Mouse (Mus musculus): Measurements from ENCODE around the gene 4930556J24Rik. TPM values are rescaled to one million over a fixed set of nuclear protein-coding genes. Genes with fewer than 3 reads are reported as not detected.
A peak's percentile ranks its signal among the peaks of the same experiment; 100 is the strongest.

Gene 4930556J24Rik
- polyA plus RNA-seq, 1 experiment: not detected

DNA sequence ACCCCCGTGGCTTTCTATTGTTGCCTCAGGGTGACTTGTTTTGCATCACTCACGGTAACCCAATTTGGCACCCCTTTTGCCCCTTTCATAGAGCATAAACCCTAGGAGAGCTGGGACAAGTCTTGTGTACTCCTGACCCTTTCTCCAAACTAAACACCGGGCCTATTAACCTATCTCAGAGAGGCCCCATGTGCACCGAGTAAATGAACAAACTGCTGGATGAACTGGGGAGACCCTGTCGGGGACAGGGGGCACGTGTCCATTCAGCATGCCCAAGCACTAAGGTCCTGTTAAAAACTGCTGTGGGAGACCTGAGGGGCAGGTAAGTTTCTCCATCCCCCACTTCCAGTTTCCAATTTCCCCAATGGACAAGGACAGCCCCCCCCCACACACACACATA lies 45.6 kb downstream of the 4930556J24Rik start:
- Histone ChIP-seq H3K4me3 (replicated peaks; ENCODE audit: extremely low read depth, low read depth, low read length) (peak overlapping the region; percentile 69), H3K4me1 (ENCODE audit: control insufficient read depth, insufficient read depth, low read length) (peaks cover 15% of the 10 kb centered on the region)
- no peak for TF ChIP-seq CTCF (IDR thresholded peaks at IDR 0.05; ENCODE audit: insufficient read depth, low read length)
- TF ChIP-seq POLR2A (IDR thresholded peaks at IDR 0.05; ENCODE audit: borderline replicate concordance, extremely low read depth, low read depth, low read length): no peak
- no peak for DNase-seq
- 28% methylated on average over 6 of the region's 6 CpGs for WGBS

- DNase-seq: peak; percentile 27
- WGBS: 13% methylated on average over 4 of the region's 4 CpGs
- Histone ChIP-seq H3K4me3 (replicated peaks; ENCODE audit: extremely low read depth, low read depth, low read length) (peak overlapping the region; percentile 46), H3K4me1 (ENCODE audit: control insufficient read depth, insufficient read depth, low read length) (peaks cover 15% of the 10 kb centered on the region)
- TF ChIP-seq POLR2A (IDR thresholded peaks at IDR 0.05; ENCODE audit: borderline replicate concordance, extremely low read depth, low read depth, low read length) (peak; percentile 50; the same call in 1 of the 2 replicates), CTCF (IDR thresholded peaks at IDR 0.05; ENCODE audit: insufficient read depth, low read length) (no peak)
Observed at GRCm38 (mm10) chr11:3930019-3930418, 46.6 kb downstream of the 4930556J24Rik start.

DNA sequence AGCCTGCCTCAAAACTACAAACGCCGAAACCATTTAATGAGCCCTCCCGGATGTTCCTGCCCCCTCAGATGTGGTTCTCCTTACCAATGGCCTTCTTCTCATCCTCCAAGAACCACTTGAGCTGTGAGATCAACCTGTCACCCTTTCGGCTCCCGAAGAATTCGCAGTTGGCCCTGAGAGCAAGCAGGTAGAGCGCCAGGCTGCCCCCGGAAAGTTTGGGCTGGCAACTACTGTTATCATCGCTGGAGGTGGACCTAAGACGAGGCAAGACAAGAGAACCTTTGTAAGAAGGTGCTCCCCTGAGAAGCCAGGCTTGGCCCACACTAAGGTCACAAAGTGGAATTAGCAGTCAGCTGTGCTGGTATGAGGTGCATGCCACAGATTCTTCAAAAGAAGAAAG lies 50.7 kb downstream of the 4930556J24Rik start:
- WGBS: 85% methylated on average over 10 of the region's 10 CpGs
- no peak for TF ChIP-seq POLR2A (IDR thresholded peaks at IDR 0.05; ENCODE audit: borderline replicate concordance, extremely low read depth, low read depth, low read length)
- TF ChIP-seq CTCF (IDR thresholded peaks at IDR 0.05; ENCODE audit: insufficient read depth, low read length): no peak
- DNase-seq: no peak
- no peak overlapping the region for H3K4me3 ChIP-seq (replicated peaks; ENCODE audit: extremely low read depth, low read depth, low read length)
- H3K4me1 ChIP-seq (ENCODE audit: control insufficient read depth, insufficient read depth, low read length): peaks cover 17% of the 10 kb centered on the region

GRCm38 (mm10) chr11:3922731-3923130 lies 53.8 kb downstream of the 4930556J24Rik start:
- DNase-seq: no peak
- TF ChIP-seq POLR2A (IDR thresholded peaks at IDR 0.05; ENCODE audit: borderline replicate concordance, extremely low read depth, low read depth, low read length) (no peak), CTCF (IDR thresholded peaks at IDR 0.05; ENCODE audit: insufficient read depth, low read length) (no peak)
- peaks cover 5% of the 10 kb centered on the region; the same call in 1 of the 2 replicates for H3K4me1 ChIP-seq (ENCODE audit: control insufficient read depth, insufficient read depth, low read length)
- WGBS: 96% methylated on average over 6 of the region's 6 CpGs
- H3K4me3 ChIP-seq (replicated peaks; ENCODE audit: extremely low read depth, low read depth, low read length): no peak overlapping the region

DNA sequence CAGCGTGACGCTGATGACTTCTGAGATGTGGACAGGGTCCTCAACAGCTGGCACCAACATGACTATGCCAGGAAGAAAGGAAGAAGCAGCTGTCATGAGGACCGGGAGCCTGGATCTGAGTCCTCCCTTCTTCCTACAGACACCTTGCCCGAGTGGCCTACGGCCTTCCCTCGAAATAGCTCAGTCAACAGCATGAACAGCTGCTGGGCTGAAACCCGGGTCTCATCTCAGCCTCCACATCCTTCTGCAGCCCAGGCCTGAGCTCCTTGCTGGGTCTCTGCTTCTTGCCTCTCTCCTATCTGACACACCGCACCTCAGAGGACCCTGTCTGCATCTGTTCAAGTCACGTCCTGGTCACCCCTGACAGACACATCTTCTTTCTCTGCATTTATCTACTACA lies 54.5 kb downstream of the 4930556J24Rik start:
- no peak for DNase-seq
- WGBS: 93% methylated on average over 9 of the region's 9 CpGs
- no peak for TF ChIP-seq POLR2A (IDR thresholded peaks at IDR 0.05; ENCODE audit: borderline replicate concordance, extremely low read depth, low read depth, low read length)
- TF ChIP-seq CTCF (IDR thresholded peaks at IDR 0.05; ENCODE audit: insufficient read depth, low read length): no peak
- Histone ChIP-seq H3K4me1 (ENCODE audit: control insufficient read depth, insufficient read depth, low read length) (peaks cover 5% of the 10 kb centered on the region; the same call in 1 of the 2 replicates), H3K4me3 (replicated peaks; ENCODE audit: extremely low read depth, low read depth, low read length) (no peak overlapping the region)

GRCm38 (mm10) chr11:3921281-3921850 lies 55.2 kb downstream of the 4930556J24Rik start:
- Histone ChIP-seq H3K4me1 (ENCODE audit: control insufficient read depth, insufficient read depth, low read length) (peaks cover 5% of the 10 kb centered on the region; the same call in 1 of the 2 replicates), H3K4me3 (replicated peaks; ENCODE audit: extremely low read depth, low read depth, low read length) (no peak overlapping the region)
- 19% methylated on average over 8 of the region's 8 CpGs for WGBS
- TF ChIP-seq CTCF (IDR thresholded peaks at IDR 0.05; ENCODE audit: insufficient read depth, low read length) (peak; percentile 89), POLR2A (IDR thresholded peaks at IDR 0.05; ENCODE audit: borderline replicate concordance, extremely low read depth, low read depth, low read length) (no peak)
- DNase-seq: peak; percentile 37

DNA sequence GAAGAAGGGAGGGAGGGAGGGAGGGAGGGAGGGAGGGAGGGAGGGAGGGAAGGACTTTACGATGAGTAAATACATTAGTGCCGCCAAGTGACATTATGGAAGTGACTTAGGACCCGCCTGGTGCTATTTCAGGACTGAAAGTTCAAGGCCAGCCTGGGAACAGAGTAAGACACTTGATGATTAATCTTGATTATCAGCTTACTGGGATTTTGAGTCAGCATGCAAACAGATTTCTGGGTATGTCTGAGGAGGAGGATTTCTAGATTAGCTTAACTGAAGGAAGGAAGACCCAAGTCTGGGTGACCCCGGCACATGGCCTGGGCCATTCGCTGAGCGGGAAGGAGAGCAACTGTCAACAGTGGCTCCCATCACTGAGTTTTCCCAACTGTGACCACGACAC lies 56.1 kb downstream of the 4930556J24Rik start:
- Histone ChIP-seq H3K4me3 (replicated peaks; ENCODE audit: extremely low read depth, low read depth, low read length) (no peak overlapping the region), H3K4me1 (ENCODE audit: control insufficient read depth, insufficient read depth, low read length) (peaks cover 5% of the 10 kb centered on the region; the same call in 1 of the 2 replicates)
- 94% methylated on average over 7 of the region's 7 CpGs for WGBS
- no peak for DNase-seq
- TF ChIP-seq POLR2A (IDR thresholded peaks at IDR 0.05; ENCODE audit: borderline replicate concordance, extremely low read depth, low read depth, low read length): no peak
- TF ChIP-seq CTCF (IDR thresholded peaks at IDR 0.05; ENCODE audit: insufficient read depth, low read length): no peak

GRCm38 (mm10) chr11:3918738-3919137 lies 57.8 kb downstream of the 4930556J24Rik start:
- DNase-seq: no peak
- no peak for TF ChIP-seq POLR2A (IDR thresholded peaks at IDR 0.05; ENCODE audit: borderline replicate concordance, extremely low read depth, low read depth, low read length)
- TF ChIP-seq CTCF (IDR thresholded peaks at IDR 0.05; ENCODE audit: insufficient read depth, low read length): peak; percentile 59
- Histone ChIP-seq H3K4me1 (ENCODE audit: control insufficient read depth, insufficient read depth, low read length) (peaks cover 5% of the 10 kb centered on the region; the same call in 1 of the 2 replicates), H3K4me3 (replicated peaks; ENCODE audit: extremely low read depth, low read depth, low read length) (no peak overlapping the region)
- WGBS: 43% methylated on average over 1 of the region's 1 CpGs

DNA sequence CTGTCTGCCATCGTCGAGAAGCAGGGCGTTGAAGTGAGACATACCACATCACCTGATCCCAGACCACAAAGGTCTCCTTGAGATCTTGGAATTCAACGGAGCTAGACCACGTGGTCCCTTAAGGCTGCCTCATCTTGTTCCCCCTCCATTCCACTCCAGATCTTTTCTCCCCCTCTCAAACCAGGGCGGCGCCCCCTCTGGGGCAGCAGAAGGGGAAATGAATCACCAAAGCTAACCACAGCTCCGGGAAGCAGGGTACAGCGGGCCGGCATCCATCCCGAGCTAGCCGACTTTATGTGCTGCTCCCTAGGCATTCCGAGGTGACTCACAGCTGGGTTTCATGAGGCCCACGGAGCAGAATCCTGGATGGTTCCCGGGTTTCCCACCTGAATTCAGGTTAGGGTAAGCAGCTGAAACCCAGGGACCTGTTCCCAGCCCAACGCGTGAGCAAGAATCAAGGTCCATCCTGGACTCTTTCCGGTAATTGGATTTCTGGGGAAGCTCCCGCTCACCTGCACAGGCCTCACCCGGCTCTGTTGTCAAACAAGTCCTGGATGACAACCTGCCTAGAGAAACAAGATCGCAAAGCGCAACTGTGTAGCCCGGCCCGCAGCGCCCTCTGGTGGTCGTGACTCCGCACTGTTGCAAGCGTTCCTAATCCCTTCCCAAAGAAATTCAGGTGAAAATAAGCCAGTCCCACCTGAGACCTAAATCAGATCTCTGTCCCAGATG lies 62.3 kb downstream of the 4930556J24Rik start, which contains the start of gene Slc35e4:
Gene Slc35e4 (minus strand): TSS at position 556 of the 732 bp plus-strand sequence.
- H3K4me1 ChIP-seq (ENCODE audit: control insufficient read depth, insufficient read depth, low read length): peaks cover 17% of the 10 kb centered on the region
- under 1% methylated on average over 28 of the region's 28 CpGs for WGBS
- TF ChIP-seq POLR2A (IDR thresholded peaks at IDR 0.05; ENCODE audit: borderline replicate concordance, extremely low read depth, low read depth, low read length): 0 out of 2 replicates have a peak, but pooled peaks have one; percentile 6
- TF ChIP-seq CTCF (IDR thresholded peaks at IDR 0.05; ENCODE audit: insufficient read depth, low read length): peak; percentile 84
- H3K4me3 ChIP-seq (replicated peaks; ENCODE audit: extremely low read depth, low read depth, low read length): peak within 1 kb of the TSS; percentile 82
- DNase-seq: peak; percentile 88
